Mouse (Mus musculus) midbrain, embryonic 10.5 days (tissue): Measurements from ENCODE around the gene Bnipl. TPM values are rescaled to one million over a fixed set of nuclear protein-coding genes. Genes with fewer than 3 reads are reported as not detected.

Experiments
- DNase-seq: peaks from one replicate; pipeline ENCODE4 v3.0.0-alpha.2; 2017; ENCODE audit warnings: low spot score
- H3K27ac ChIP-seq: fragments of 300-500 bp; sonication (generic); replicated peaks from 2 replicates; pipeline ENCODE4 v1.5.1; 2016; ENCODE audit warnings: mild to moderate bottlenecking
- H3K27me3 ChIP-seq: fragments of 300-500 bp; sonication (generic); 2 replicates; pipeline ENCODE4 v1.6.1; 2016; ENCODE audit warnings: low read depth, mild to moderate bottlenecking; ENCODE audit not compliant: poor library complexity, severe bottlenecking
- H3K36me3 ChIP-seq: fragments of 300-500 bp; sonication (generic); 2 replicates; pipeline ENCODE4 v1.6.1; 2016; ENCODE audit warnings: mild to moderate bottlenecking, moderate library complexity
- H3K4me1 ChIP-seq: fragments of 300-500 bp; sonication (generic); 2 replicates; pipeline ENCODE4 v1.6.1; 2016
- H3K4me3 ChIP-seq: fragments of 300-500 bp; sonication (generic); 2 replicates; pipeline ENCODE4 v1.5.1; 2016; ENCODE audit warnings: mild to moderate bottlenecking, moderate library complexity
- H3K9me3 ChIP-seq: fragments of 300-500 bp; sonication (generic); replicated peaks from 2 replicates; pipeline ENCODE4 v1.6.1; 2016; ENCODE audit warnings: mild to moderate bottlenecking
- WGBS: fragments of 180-500 bp; shearing (Covaris S2); methylation state at CpG from one replicate; pipeline ENCODE4 v1.1.7; 2016; 5-methylcytosine and 5-hydroxymethylcytosine counted together
- polyA plus RNA-seq: library from polyadenylated mRNA; unstranded; fragments of >200 nt; fragmentation: Nextera tagmentation; extraction: Ambion mirVana; gene quantifications from 2 replicates; pipeline ENCODE4 v1.2.1, GENCODE M21; 2016

Bnipl gene
- polyA plus RNA-seq, 1 experiment from 2014 or later = 0.09 TPM

DNA sequence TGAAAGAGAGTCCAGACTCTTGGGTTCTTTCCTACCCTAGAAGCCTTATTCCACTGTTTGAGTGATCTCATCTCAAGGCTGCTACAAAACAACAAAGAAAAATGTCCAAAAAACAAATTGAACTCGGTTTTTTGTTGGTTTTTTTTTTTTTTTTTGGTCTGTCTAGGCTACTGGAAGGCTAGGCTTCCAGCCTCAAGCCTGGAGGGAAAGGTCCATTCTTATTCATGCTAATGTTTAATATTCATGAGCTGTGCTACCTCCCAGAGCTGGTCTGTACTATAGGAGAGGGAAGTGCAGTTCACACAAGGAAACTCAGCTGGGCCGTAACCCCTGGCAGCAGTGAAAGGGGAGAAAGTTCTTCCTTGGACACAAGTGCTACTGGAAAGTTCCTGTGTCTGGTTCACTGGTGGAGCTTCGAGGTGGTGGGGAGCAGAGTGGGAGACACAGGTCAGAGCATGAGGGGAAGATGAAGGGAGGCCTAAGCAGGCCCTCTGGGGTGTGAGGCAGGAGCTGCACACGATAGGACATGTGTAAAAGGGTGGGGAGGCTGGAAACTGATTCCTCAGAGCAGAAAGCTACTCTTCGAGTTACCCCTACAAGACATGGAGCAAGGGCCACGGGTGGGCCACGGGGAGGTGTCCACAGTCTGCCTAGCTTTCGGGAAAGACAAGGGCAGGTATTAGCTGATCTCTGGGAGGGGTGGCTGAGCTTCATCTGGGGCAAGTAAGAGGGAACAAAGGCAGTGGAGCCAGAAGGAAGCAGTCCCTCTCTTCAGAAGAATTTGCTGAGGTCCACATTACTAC lies 20.3 kb downstream of the Bnipl start:
- WGBS = 45% methylated on average over 8 of the region's 8 CpGs
- peak overlapping the region; percentile 97 for H3K4me3 ChIP-seq
- no peaks in the 10 kb centered on the region for H3K9me3 ChIP-seq
- H3K27me3 ChIP-seq = no peaks in the 10 kb centered on the region
- H3K4me1 ChIP-seq = peaks cover 54% of the 10 kb centered on the region
- peaks cover 52% of the 10 kb centered on the region for H3K36me3 ChIP-seq
- H3K27ac ChIP-seq = peak overlapping the region; percentile 98
- DNase-seq = peak; percentile 51

DNA sequence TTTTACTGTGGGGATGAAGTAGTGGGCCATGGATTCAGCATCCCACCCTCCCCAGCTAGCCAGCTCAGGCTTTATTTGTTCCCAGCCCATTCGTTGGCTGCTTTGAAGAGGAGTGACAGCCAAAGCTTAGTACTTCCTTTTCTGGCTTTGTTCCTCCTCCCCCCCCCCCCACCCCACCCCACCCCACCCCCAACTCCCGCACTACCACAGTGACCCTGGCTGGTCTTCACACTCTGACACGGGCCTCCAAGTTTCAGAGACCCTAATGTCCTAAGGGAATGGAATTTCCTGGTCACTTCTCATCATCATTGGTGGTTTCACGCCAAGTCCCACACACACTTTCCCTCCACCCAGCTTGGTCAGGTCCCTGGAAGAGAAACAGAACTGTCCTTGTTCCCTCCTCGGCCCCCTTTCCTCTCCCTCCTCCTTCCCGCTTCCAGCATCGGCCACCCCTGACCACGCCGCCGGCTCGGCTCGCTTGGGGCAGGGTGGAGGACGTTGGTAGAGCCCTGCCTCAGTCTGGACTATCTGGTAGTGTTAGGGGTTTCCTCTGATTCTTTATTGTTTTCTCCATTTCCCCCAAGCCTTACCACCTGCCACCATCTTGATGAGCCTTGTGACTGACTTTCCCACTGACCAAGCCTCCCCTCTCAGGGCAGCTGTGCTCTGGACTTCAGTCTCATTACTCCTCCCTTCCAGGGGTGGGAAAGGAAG lies 21.1 kb downstream of the Bnipl start:
- Histone ChIP-seq H3K36me3 (peaks cover 52% of the 10 kb centered on the region), H3K27ac (peak overlapping the region; percentile 98), H3K9me3 (no peaks in the 10 kb centered on the region), H3K27me3 (no peaks in the 10 kb centered on the region), H3K4me1 (peaks cover 55% of the 10 kb centered on the region), H3K4me3 (peak overlapping the region; percentile 97)
- WGBS = 3% methylated on average over 13 of the region's 13 CpGs
- DNase-seq = peak; percentile 64

DNA sequence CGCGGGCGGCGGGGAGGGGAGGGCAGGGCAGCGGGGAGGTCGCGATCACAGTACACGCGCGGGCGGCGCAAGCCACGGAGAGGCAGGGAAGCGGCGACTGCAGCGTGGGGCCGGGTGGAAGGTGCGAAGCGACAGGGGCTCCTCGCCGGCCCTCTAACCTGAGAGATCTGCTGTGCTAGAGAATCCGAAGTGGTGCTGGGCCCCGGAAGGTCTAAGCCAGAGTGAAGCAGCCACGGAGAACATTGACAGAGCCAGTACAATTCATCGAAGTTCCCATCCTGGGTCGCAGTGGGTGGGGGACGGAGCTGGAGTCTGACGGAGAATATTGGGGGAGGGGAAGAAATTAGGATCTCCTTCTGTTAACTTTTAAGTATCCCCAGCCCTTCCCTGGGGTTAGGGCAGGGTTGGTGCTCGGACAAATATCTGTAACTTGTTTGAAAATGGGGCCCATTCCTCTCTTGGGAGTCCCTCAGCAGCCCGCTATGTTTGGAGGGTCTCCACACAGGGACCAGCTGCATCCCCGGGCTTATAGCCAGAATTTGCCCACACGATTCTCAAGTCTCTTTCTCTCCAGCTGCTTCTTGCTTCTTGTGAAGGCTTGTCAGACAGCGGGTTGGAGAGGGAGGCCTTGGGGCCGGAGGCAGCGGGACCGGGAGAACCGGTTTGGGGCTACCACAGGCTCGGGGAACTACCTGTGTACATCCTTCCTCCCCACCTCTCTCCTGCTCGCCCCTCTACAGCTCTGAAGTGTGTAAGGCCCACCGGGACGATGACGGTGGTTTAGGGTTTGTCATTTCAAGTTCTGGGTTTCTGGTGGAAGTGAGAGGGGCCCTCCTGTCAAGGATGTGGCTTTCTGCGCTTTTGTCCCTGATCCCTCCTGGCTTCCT lies 21.9 kb downstream of the Bnipl start:
- Histone ChIP-seq H3K36me3 (peaks cover 52% of the 10 kb centered on the region), H3K27me3 (no peaks in the 10 kb centered on the region)

DNA sequence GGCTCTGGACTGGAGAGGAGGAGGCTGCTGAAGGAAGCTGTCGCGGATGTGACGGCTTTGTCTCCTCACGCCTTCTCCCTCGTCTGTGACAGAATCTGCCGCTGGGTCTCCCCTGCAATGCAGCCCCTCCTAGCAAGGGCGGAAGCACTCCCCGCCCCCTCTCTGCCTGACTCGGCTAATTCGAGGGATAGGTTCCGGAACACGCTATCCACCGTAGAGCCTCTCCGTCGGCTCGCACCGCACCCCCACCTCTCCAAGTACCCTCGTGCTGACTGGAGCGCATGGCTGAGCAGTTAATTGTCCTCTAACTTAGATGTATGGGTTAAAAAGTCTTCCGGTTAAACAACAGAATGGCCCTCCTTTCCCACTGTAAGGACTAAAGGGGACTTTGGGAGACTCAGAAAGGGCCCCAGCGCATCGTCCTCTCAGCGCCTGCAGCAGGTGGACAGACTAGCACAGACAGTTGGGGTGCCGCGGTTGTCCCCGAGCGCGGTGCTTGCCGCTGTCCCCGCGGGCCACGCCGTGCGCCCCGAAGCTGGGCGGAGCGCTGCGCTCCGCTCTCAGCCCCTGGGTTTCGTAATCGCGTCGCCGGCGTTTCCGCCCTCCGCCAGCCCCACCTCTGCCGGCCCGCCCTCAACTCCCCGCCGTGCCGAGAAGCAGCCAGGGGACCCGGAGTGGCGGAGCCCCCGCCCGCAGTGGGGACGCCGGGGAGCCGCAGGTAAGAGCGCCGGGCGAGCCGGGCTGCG lies 22.7 kb downstream of the Bnipl start, which contains the start of gene Cdc42se1:
Gene Cdc42se1 (plus strand): TSS at position 585 of the 746 bp plus-strand sequence.
- Histone ChIP-seq H3K27me3 (no peaks in the 10 kb centered on the region), H3K9me3 (no peaks in the 10 kb centered on the region), H3K36me3 (peaks cover 52% of the 10 kb centered on the region), H3K27ac (peak within 1 kb of the TSS; percentile 98), H3K4me1 (peaks cover 65% of the 10 kb centered on the region), H3K4me3 (peak within 1 kb of the TSS; percentile 97)
- peak; percentile 90 for DNase-seq
- WGBS = under 1% methylated on average over 64 of the region's 64 CpGs

More for the DNA sequence above, 21.9 kb downstream of the Bnipl start:
- peak overlapping the region; percentile 98 for H3K27ac ChIP-seq
- H3K4me3 ChIP-seq = peak overlapping the region; percentile 97
- H3K4me1 ChIP-seq = peaks cover 63% of the 10 kb centered on the region
- WGBS = under 1% methylated on average over 43 of the region's 43 CpGs
- no peak for DNase-seq
- no peaks in the 10 kb centered on the region for H3K9me3 ChIP-seq

GRCm38 (mm10) chr3:95227214-95227613 lies 23.8 kb downstream of the Bnipl start:
- DNase-seq = no peak
- Histone ChIP-seq H3K27ac (peak overlapping the region; percentile 98), H3K27me3 (no peaks in the 10 kb centered on the region), H3K4me1 (peaks cover 65% of the 10 kb centered on the region), H3K9me3 (no peaks in the 10 kb centered on the region), H3K4me3 (peak overlapping the region; percentile 97), H3K36me3 (peaks cover 52% of the 10 kb centered on the region)
- 46% methylated on average over 1 of the region's 1 CpGs for WGBS

- peaks cover 68% of the 10 kb centered on the region for H3K36me3 ChIP-seq
- peak overlapping the region; percentile 14; the same call in 1 of the 2 replicates for H3K4me3 ChIP-seq
These were observed 26.7 kb downstream of the Bnipl start for GRCm38 (mm10) chr3:95224295-95224694.

GRCm38 (mm10) chr3:95223041-95223440 lies 28.0 kb downstream of the Bnipl start:
- Histone ChIP-seq H3K9me3 (no peaks in the 10 kb centered on the region), H3K36me3 (peaks cover 79% of the 10 kb centered on the region), H3K27me3 (no peaks in the 10 kb centered on the region), H3K4me3 (no peak overlapping the region), H3K27ac (no peak overlapping the region), H3K4me1 (peaks cover 36% of the 10 kb centered on the region)
- WGBS = 93% methylated on average over 2 of the region's 2 CpGs
- no peak for DNase-seq

More at GRCm38 (mm10) chr3:95224295-95224694, 26.7 kb downstream of the Bnipl start:
- WGBS = 25% methylated on average over 6 of the region's 6 CpGs
- Histone ChIP-seq H3K27ac (no peak overlapping the region), H3K4me1 (peaks cover 38% of the 10 kb centered on the region), H3K27me3 (no peaks in the 10 kb centered on the region), H3K9me3 (no peaks in the 10 kb centered on the region)
- DNase-seq = peak; percentile 42

DNA sequence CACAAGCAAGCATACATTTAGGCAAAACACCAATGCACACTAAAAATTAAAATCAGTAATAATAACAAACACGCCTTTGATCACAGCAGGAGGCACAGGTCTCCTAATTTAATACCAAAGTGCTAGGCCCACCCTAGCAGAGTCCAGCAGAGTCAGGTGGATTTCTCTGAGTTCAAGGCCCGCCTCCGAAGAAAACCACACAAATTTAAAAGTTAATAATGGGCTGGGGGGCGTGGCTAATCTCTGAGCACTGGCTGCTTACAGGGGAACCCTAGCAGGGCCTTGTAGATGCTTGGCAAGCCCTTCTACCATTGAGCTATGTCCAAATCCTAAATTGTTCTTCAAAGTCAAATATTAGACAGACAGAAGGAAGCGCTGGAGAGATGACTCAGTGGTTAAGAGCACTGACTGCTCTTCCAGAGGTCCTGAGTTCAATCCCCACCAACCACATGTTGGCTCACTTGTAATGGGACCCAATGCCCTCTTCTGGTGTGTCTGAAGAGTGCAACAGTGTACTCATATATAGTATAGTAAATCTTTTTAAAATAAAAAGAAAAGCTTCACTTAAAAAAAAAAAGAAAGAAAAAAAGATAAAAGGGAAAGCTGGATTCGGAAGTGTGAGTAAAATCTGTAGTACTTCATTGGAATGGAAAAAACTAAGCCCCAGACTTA lies 32.4 kb downstream of the Bnipl start:
- Histone ChIP-seq H3K36me3 (peaks cover 80% of the 10 kb centered on the region), H3K9me3 (no peaks in the 10 kb centered on the region), H3K4me3 (peak overlapping the region; percentile 64), H3K27ac (peak overlapping the region; percentile 97), H3K27me3 (no peaks in the 10 kb centered on the region), H3K4me1 (peaks cover 19% of the 10 kb centered on the region)
- DNase-seq = no peak
- 81% methylated on average over 6 of the region's 6 CpGs for WGBS

DNA sequence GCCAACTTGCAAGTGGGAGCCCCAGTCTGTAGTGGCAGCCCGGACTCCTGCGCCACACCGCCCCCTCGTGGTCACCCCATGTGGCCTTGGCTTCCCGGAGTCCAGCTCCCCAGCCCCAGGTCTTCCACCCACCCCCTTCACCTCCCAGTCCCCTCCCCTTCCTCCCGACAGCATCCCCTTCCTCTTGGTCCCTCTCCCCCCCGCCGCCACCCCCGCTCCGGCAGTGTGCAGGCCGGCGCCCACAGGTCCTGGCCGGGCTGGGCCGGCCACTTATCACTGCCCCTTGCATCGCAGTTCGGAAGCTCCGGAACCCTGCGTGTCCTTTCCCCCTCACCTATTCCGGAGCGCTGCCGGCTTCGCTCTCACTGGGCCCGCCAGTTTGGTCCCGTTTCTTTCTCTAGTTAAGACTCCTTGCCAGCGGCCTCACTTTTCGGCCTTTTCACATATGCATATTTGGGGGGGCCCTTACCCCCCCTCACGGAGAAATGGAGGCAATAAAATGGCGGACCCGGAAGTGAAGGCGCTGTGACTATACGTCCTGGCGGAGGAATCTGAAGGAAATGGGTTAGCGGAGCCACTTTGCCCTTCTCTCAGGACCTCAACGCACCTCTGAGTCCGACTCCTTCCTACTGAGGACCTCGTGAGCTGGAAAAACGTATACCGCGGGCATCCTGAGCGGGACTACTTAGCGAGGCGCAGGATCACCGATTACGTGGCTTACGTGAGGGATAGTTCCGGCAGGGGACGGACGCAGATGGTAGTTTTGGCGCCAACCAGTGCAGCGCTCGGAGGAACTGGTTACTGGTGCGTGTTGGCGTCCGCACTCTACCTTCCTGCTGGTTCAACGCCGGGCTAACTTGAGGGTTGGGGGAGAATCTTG lies 33.5 kb downstream of the Bnipl start, which contains the start of gene Gabpb2:
Gene Gabpb2 (minus strand): TSS at position 662 of the 880 bp plus-strand sequence.
- WGBS = 0% methylated on average over 56 of the region's 56 CpGs
- Histone ChIP-seq H3K36me3 (peaks cover 76% of the 10 kb centered on the region), H3K4me1 (peaks cover 19% of the 10 kb centered on the region)

DNA sequence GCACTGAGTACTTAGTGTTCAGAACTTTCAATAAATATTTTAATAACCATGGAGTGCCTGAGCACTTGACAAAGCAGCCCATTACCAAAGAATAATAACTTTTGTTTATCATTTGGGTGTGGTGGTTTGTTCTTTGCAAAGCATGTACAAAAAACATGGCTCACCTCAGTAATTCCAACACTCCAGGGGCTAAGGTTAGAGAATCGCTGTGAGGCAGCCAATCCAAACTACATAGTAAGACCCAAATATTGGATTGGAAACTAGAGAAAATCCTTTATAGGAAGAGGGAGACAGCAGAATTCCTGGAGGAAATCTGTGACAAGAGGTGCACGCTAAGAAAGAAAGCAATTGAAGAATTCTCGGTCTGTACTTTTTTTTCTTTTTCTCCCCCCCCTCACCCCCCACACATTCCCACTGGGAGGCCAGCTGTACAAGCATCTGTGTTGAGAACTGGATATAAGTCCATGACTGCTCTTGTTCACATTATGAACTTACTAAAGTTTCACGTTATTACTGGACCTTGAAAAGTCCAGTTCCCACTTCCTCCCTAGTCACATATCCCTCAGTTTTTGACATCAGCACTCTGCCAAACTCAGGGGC lies 34.2 kb downstream of the Bnipl start:
- DNase-seq = no peak
- H3K4me3 ChIP-seq = peak overlapping the region; percentile 64

More for the DNA sequence above, 33.5 kb downstream of the Bnipl start, which contains the start of gene Gabpb2:
- no peaks in the 10 kb centered on the region for H3K9me3 ChIP-seq
- H3K27me3 ChIP-seq = no peaks in the 10 kb centered on the region
- H3K4me3 ChIP-seq = peak within 1 kb of the TSS; percentile 64
- DNase-seq = peak; percentile 94
- peak within 1 kb of the TSS; percentile 97 for H3K27ac ChIP-seq

More for the DNA sequence above, 34.2 kb downstream of the Bnipl start:
- H3K4me1 ChIP-seq = peaks cover 19% of the 10 kb centered on the region
- peak overlapping the region; percentile 97 for H3K27ac ChIP-seq
- no peaks in the 10 kb centered on the region for H3K27me3 ChIP-seq
- H3K36me3 ChIP-seq = peaks cover 76% of the 10 kb centered on the region
- WGBS = 31% methylated on average over 4 of the region's 4 CpGs
- no peaks in the 10 kb centered on the region for H3K9me3 ChIP-seq
